Mouse (Mus musculus): Measurements from ENCODE around the gene Vill.

Gene Vill

GRCm38 (mm10) chr9:119110640-119111039 lies 58.1 kb downstream of the Vill start:
- no peak for DNase-seq (ENCODE audit: low spot score)

- no peak for DNase-seq (ENCODE audit: low spot score)
Observed at GRCm38 (mm10) chr9:119114911-119115310, 62.3 kb downstream of the Vill start.

- DNase-seq (ENCODE audit: low spot score) = no peak
Observed at GRCm38 (mm10) chr9:119119409-119120167, 67.0 kb downstream of the Vill start.

DNA sequence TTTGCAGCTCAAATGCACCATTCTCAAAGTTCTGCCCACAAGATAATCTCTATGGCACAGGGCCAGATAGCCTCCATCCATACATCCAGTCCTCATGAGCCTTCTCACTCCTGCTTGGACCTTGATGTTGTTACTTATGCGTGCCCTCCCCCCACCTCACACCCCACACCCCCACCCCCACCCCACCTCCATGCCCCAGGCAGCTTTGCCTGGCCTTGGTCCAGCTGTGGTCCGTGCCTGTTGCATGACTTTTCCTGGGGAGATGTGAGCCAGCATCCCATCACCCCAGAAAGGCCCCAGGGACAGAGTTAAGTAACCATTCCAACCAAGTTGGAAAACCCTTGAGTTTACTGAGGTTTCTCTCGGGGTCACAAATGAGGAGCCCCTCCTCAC lies 67.6 kb downstream of the Vill start:
- DNase-seq (ENCODE audit: low spot score) = no peak
